In the genomic region with DNA sequence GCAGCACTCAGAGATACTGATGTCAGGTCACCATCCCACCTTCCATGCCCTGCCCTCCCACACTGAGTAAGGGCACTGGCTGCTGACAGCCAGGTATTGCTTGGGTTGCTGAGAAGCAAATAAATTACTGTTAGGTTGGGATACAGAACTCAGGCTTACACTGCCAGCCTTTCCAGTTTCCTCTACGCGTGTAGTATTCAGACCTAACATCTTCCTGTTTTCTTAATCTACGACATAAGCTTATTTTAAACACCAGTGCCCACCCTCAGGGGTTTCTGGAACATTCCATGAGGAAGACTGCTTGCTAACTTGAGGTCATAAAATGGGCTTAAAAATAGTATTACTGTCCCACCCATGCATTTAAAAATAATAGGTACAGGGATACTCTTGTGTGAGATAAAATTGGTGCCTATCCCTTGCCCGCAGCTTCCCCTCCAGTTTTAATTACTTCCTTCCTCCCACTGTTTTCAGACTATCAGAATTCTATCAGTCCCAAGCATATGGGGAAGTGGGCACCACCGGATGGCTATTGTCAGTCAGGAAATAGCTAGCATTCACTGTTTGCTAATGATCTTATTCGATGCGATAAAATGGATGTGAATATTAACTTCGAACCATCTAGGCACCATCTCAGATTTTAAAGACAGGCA, we compare ENCODE assay signal across 14 mouse cellular contexts.
A peak's percentile ranks its signal among the peaks of the same experiment; 100 is the strongest.
DNase-seq lines count a peak whose midpoint lies in the region; ATAC-seq lines count a peak whose summit lies in the region.
"Had no signal": no experiment of that assay in that cellular context is flagged by ENCODE, and none has a peak within 500 bp of the region (broad histone marks: within the 10 kb centered on the region; RNA-seq: fewer than 3 reads in every experiment).

No protein-coding gene starts in this region.

- 68% methylated on average over 8 of the region's 8 CpGs for WGBS in heart, embryonic 16.5 days
- 63% methylated on average over 8 of the region's 8 CpGs for WGBS in lung, embryonic 16.5 days

- no peak for DNase-seq in heart, postnatal 25 days (ENCODE audit: low spot score)
- peak; percentile 5 for DNase-seq in c-Kit-positive CD71-negative TER-119-negative erythroid progenitor cells, embryonic 14.5 days (ENCODE audit: low read depth)
- no peak for DNase-seq in thymus, postnatal 4 days
- DNase-seq in gastrocnemius, postnatal 10 days = no peak
- DNase-seq: cerebellum, postnatal 10 days; kidney, adult 18-20 months; spleen, adult 18-20 months; thymus, adult 18-20 months had no signal

- ATAC-seq in heart, embryonic 16.5 days (replicated peaks; ENCODE audit: extremely low read depth, insufficient read depth, low FRiP score) = no peak
- peak; percentile 81 for ATAC-seq in lung, embryonic 16.5 days (ENCODE audit: low read depth)
- ATAC-seq: forebrain, embryonic 14.5 days; hindbrain, postnatal 0 days had no signal

- no peak overlapping the region for H3K4me3 ChIP-seq in heart, embryonic 16.5 days (ENCODE audit: low read length)
- no peak overlapping the region for H3K4me3 ChIP-seq in lung, embryonic 16.5 days (ENCODE audit: low read length)
- H3K4me3 ChIP-seq in megakaryocyte, embryonic 14.5 days (replicated peaks) = peak overlapping the region; percentile 75
- H3K4me3 ChIP-seq: erythroblast, embryonic 14.5 days had no signal

- H3K27me3 ChIP-seq in heart, embryonic 16.5 days (ENCODE audit: control insufficient read depth, insufficient read depth, low read length) = no peaks in the 10 kb centered on the region
- no peaks in the 10 kb centered on the region for H3K27me3 ChIP-seq in lung, embryonic 16.5 days (ENCODE audit: control insufficient read depth, insufficient read depth, low read depth, low read length)
- no peaks in the 10 kb centered on the region for H3K27me3 ChIP-seq in megakaryocyte, embryonic 14.5 days (replicated peaks)

- peak overlapping the region; percentile 65 for H3K27ac ChIP-seq in heart, embryonic 16.5 days (ENCODE audit: low read length)
- H3K27ac ChIP-seq in lung, embryonic 16.5 days (ENCODE audit: low read length) = peak overlapping the region; percentile 83
- H3K27ac ChIP-seq: hindbrain, postnatal 0 days had no signal

- H3K4me2 ChIP-seq in heart, embryonic 16.5 days (ENCODE audit: low read depth, low read length) = no peak overlapping the region
- no peak overlapping the region for H3K4me2 ChIP-seq in lung, embryonic 16.5 days (ENCODE audit: low read depth, low read length)

- no peaks in the 10 kb centered on the region for H3K36me3 ChIP-seq in heart, embryonic 16.5 days (ENCODE audit: control insufficient read depth, insufficient read depth)
- H3K36me3 ChIP-seq in lung, embryonic 16.5 days (ENCODE audit: control insufficient read depth, insufficient read depth, low read length) = no peaks in the 10 kb centered on the region
- no peaks in the 10 kb centered on the region for H3K36me3 ChIP-seq in megakaryocyte, embryonic 14.5 days (replicated peaks; ENCODE audit: low read length)

- no peaks in the 10 kb centered on the region for H3K9me3 ChIP-seq in heart, embryonic 16.5 days (replicated peaks; ENCODE audit: control insufficient read depth, low read length)
- H3K9me3 ChIP-seq in lung, embryonic 16.5 days (ENCODE audit: control insufficient read depth, low read length) = no peaks in the 10 kb centered on the region
- no peaks in the 10 kb centered on the region for H3K9me3 ChIP-seq in megakaryocyte, embryonic 14.5 days

- H3K4me1 ChIP-seq in heart, embryonic 16.5 days (ENCODE audit: control insufficient read depth, insufficient read depth, low read length) = 0 out of 2 replicates have a peak, but pooled peaks cover 2% of the 10 kb centered on the region
- no peaks in the 10 kb centered on the region for H3K4me1 ChIP-seq in lung, embryonic 16.5 days (replicated peaks; ENCODE audit: control insufficient read depth, insufficient read depth, low read length)
- peaks cover 70% of the 10 kb centered on the region for H3K4me1 ChIP-seq in megakaryocyte, embryonic 14.5 days

- intact Hi-C loops in heart, postnatal 25 days (cut with DNase I) = no loop called here

- no peak overlapping the region for H3K9ac ChIP-seq in heart, embryonic 16.5 days (ENCODE audit: low read length)
- no peak overlapping the region for H3K9ac ChIP-seq in lung, embryonic 16.5 days (ENCODE audit: low read length)
